Mouse (Mus musculus): Measurements from ENCODE around the gene Pcolce. TPM values are rescaled to one million over a fixed set of nuclear protein-coding genes. Genes with fewer than 3 reads are reported as not detected.

The Pcolce gene
- polyA plus RNA-seq, 1 experiment, result 305 TPM

DNA sequence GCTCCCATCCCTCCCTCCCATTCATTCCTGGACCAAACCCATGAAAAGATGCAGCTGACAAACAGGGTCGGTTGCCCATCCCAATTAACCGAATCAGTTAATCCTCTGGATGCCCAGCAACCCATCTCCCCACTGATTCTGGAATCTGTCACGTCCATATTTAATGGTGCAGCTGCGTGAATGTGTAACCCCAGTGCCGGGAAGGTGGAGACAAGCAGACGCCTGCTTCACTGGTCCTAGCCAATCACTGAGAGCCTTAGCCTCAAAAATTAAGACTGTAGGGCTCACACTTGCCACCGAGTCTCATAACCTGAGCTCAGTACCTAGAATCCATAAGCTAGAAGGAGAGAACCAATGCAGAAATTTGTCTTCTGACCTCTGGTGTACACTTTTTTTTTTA is 17.7 kb downstream of the Pcolce start:
- DNase-seq (ENCODE audit: low spot score), result no peak

DNA sequence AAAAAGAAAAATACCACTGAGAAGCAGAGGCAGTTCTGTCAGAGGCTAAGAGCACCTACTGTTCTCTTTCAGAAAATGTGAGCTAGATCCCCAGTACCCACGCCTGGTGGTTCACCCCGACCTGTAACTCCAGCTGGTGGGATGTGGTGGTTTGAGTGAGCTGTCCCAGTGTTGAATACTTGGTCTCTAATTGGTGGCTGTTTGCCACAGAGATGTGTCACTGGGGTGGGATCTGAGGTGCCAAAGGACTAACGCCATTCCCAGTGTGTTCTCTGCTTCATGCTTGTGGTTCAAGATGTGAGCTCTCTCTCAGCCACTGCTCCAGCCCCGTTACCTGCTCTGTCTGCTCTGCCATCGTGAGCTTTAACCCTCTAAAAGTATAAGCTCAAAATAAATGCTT is 23.1 kb downstream of the Pcolce start:
- DNase-seq (ENCODE audit: low spot score), result no peak

- DNase-seq (ENCODE audit: low spot score), result no peak
Observed at GRCm38 (mm10) chr5:137584976-137585375, 28.6 kb downstream of the Pcolce start.

- no peak for DNase-seq (ENCODE audit: low spot score)
Observed at GRCm38 (mm10) chr5:137583670-137584169, 29.9 kb downstream of the Pcolce start.

DNA sequence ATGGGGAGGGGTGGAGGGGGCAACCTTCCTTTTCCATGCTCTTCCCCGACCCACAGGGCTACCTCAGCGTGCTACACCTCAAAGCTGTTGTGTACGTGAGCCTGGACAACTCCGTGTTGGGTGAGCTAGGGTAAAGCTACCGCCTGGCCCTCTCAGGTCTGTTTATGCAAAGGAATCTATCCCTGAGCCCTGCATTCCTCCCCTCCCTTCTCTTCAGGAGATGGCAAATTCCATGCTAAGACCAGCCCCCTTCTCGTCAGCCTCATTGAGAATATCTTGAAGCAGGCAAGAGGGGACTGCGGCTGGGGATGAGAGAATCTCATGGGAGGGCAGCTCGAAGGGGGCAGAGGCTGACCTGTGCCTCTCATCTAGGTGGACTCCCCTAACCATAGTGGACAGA is 30.9 kb downstream of the Pcolce start:
- DNase-seq (ENCODE audit: low spot score), result no peak

GRCm38 (mm10) chr5:137580246-137580645 is 33.3 kb downstream of the Pcolce start:
- no peak for DNase-seq (ENCODE audit: low spot score)

DNA sequence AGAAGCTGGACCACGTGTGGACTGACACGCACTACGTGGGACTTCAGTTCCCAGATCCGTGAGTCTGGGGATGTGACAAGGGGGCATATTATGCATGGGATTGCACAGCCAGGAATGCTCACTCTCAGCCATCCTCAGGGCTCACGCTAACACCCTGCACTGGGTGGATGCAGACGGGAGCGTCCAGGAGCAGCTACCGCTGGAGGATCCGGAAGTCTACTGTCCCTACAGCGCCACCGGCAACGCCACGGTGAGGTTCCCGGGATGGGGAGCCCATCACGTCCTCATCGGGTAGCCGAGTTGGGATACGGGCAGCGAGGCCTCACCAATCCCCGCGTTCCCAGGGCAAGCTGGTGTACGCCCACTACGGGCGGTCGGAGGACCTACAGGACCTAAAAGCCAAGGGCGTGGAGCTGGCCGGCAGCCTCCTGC is 39.1 kb downstream of the Pcolce start:
- DNase-seq (ENCODE audit: low spot score), result no peak

GRCm38 (mm10) chr5:137570691-137571586 is 42.6 kb downstream of the Pcolce start:
- DNase-seq (ENCODE audit: low spot score), result no peak

DNA sequence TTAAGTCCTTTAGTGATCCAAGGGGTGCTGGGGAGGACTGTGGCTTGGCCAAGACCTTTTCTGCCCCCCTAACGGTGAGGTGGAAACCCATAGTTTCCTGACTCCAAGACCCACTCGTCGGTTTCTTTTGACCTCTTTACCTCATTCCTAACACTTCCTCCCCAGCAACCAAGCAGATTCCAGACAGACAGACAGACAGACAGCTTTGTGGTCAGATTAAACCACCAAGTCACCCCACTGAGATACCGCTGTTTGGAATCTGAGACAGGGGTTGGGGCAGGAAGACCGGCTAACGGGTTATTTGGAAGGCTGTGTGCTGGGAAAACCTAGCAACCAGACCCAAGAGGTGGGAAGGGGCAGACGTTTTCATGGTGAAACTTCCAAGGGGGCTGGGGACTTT is 43.4 kb downstream of the Pcolce start:
- no peak for DNase-seq (ENCODE audit: low spot score)

DNA sequence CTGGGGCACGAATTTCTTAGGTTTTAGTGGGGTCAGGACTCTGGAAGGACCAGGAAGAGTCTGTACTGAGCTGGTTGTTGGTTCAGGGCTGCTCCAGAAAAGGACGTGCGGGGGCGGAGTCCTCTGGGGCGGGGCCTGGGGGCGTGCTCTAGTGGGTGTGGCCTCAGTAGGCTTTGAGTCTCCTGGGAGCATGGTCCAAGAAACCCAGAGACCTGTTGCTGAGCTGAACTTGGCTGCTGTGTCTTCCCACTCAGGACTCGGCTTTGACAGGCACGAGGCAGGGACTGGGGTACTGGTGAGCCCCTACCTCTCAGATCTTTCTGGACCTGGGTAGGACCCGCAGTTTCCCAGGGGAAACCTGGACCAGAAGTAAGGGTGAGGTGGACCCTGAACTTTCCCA is 43.9 kb downstream of the Pcolce start, which contains the start of gene Tfr2:
Tfr2 (plus strand) TSS at position 176 of the 400 bp plus-strand sequence.
- no peak for DNase-seq (ENCODE audit: low spot score)

GRCm38 (mm10) chr5:137569031-137569430 is 44.6 kb downstream of the Pcolce start:
- no peak for DNase-seq (ENCODE audit: low spot score)

DNA sequence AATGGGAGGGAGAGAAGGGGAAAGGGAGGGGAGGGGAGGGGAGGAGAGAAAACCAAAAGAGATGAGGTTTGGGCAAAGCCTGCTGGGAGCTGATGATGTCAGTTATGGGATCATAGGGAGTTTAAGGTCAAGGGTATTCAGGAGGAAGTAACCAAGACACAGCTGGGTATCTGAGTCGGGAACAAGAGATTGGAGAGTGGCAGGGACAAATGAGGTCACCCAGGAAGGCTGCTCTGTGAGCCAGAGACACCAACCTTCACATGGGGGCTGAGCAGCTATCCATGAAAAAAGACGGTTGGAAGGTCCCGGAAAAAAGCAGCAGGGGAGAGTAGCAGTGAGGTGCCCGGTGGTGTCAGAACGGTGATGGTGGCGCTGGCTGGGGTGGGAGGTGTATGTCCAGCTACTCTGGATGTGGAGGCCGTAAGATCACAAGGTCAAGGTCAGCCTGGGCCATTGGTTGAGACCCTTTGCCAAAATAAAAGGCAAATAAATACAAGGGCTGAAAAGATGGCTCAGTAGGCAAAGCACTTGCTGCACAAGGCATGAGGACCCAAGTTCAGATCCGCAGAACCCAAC is 45.3 kb downstream of the Pcolce start:
- DNase-seq (ENCODE audit: low spot score), result no peak

- DNase-seq (ENCODE audit: low spot score), result no peak
Observed at GRCm38 (mm10) chr5:137566416-137566815, 47.2 kb downstream of the Pcolce start.

- no peak for DNase-seq (ENCODE audit: low spot score)
Observed at GRCm38 (mm10) chr5:137565744-137566143, 47.8 kb downstream of the Pcolce start.

DNA sequence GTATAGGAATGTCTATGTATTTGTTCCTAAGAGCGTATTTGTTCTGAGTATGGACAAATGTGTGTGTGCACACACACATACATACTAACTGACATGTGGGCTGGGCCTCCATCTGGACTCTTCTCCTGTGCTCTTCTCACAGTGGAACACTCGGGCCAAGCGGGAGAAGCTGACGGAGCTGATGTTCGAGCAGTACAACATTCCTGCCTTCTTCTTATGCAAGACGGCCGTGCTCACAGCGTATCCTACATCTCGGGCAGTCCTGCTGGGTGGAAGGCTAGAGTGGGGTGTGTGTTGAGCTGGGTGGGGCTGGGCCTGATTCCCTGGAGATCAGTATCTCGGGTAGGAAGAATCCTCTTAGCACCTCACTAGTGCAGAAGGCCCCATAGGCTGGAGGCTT is 50.6 kb downstream of the Pcolce start:
- DNase-seq (ENCODE audit: low spot score), result no peak

DNA sequence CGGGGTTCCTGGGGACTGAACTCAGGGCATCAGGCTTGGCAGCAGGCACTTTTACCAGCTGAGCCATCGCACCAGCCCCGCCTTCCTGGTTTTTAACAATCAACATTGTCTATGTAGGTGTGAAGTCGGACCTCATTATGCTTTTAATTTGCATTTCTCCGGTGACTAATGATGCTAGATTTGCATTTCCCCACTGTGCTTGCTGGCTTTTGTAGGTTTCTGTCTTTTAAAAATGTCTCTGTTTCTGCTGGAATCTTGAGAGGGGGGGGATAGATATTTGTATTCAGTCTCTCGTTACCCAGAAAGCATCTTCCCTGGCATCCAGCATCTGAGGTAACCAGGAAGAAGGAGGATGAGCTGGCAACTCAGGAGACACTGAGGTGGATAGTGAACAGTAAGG is 52.0 kb downstream of the Pcolce start:
- no peak for DNase-seq (ENCODE audit: low spot score)

Other genes with a start within 250 kb of the Pcolce start
- gene Zan, start 136.7 kb downstream of the Pcolce start, polyA plus RNA-seq (2012; rRNA removed), result 0.11 and 0.15 TPM in 2 replicates
- gene Pop7, start 111.3 kb downstream of the Pcolce start, polyA plus RNA-seq (2012; rRNA removed), result 23.4 and 29.6 TPM in 2 replicates
- gene Gigyf1, start 95.2 kb downstream of the Pcolce start, polyA plus RNA-seq (2012; rRNA removed), result 32.4 and 34.7 TPM in 2 replicates
- not detected in 2 replicates for gene Epo, start 80.5 kb downstream of the Pcolce start, polyA plus RNA-seq (2012; rRNA removed)
- gene Gnb2, start 80.3 kb downstream of the Pcolce start, polyA plus RNA-seq (2012; rRNA removed), result 363 and 433 TPM in 2 replicates
- 0.06 TPM in 1 of 2 replicates, not detected in the other for gene Actl6b, start 60.3 kb downstream of the Pcolce start, polyA plus RNA-seq (2012; rRNA removed)
- gene Tfr2, start 43.9 kb downstream of the Pcolce start, polyA plus RNA-seq (2012; rRNA removed), result 0.48 and 0.68 TPM in 2 replicates
- gene Mospd3, start 12.7 kb downstream of the Pcolce start, polyA plus RNA-seq (2012; rRNA removed), result 30.9 and 38.7 TPM in 2 replicates
- 0.81 and 0.94 TPM in 2 replicates for gene Fbxo24, start 15.2 kb upstream of the Pcolce start, polyA plus RNA-seq (2012; rRNA removed)
- 17.4 and 19.6 TPM in 2 replicates for gene Lrch4, start 15.3 kb upstream of the Pcolce start, polyA plus RNA-seq (2012; rRNA removed)
- 22.7 and 24.6 TPM in 2 replicates for gene Gm20605, start 15.4 kb upstream of the Pcolce start, polyA plus RNA-seq (2012; rRNA removed)
- gene Sap25, start 27.6 kb upstream of the Pcolce start, polyA plus RNA-seq (2012; rRNA removed), result 41.4 and 41.6 TPM in 2 replicates
- gene Irs3, start 31.9 kb upstream of the Pcolce start, polyA plus RNA-seq (2012; rRNA removed), result 1.2 and 1.4 TPM in 2 replicates
- gene Agfg2, start 70.9 kb upstream of the Pcolce start, polyA plus RNA-seq (2012; rRNA removed), result 24.7 and 25.4 TPM in 2 replicates
- 6.7 and 7.6 TPM in 2 replicates for gene Nyap1, start 127.8 kb upstream of the Pcolce start, polyA plus RNA-seq (2012; rRNA removed)
- gene Tsc22d4, start 131.9 kb upstream of the Pcolce start, polyA plus RNA-seq (2012; rRNA removed), result 68.8 and 109 TPM in 2 replicates
- 20.1 and 26.6 TPM in 2 replicates for gene Ppp1r35, start 165.1 kb upstream of the Pcolce start, polyA plus RNA-seq (2012; rRNA removed)
- gene Mepce, start 173.9 kb upstream of the Pcolce start, polyA plus RNA-seq (2012; rRNA removed), result 33.9 and 39.3 TPM in 2 replicates
- 3.3 and 5.0 TPM in 2 replicates for gene Zcwpw1, start 174.0 kb upstream of the Pcolce start, polyA plus RNA-seq (2012; rRNA removed)
- gene Pilra, start 222.5 kb upstream of the Pcolce start, polyA plus RNA-seq (2012; rRNA removed), result 26.0 and 31.2 TPM in 2 replicates
- 3.6 and 5.3 TPM in 2 replicates for gene Pilrb1, start 244.3 kb upstream of the Pcolce start, polyA plus RNA-seq (2012; rRNA removed)

Data from urinary bladder, adult 2 months (tissue).